Mouse (Mus musculus) midbrain, embryonic 15.5 days (tissue): Measurements from ENCODE around the gene 1700008O03Rik. TPM values are rescaled to one million over a fixed set of nuclear protein-coding genes. Genes with fewer than 3 reads are reported as not detected.

ENCODE experiments used
- ATAC-seq: fragments of 200-750 bp; cut with Nextera tagmentation; replicated peaks from 2 replicates; pipeline ENCODE4 v1.8.0; 2017; ENCODE audit warnings: moderate TSS enrichment
- H3K27ac ChIP-seq: fragments of 300-500 bp; sonication (generic); 2 replicates; pipeline ENCODE4 v1.5.1; 2015; ENCODE audit warnings: mild to moderate bottlenecking, inconsistent platforms
- H3K27me3 ChIP-seq: fragments of 300-500 bp; sonication (generic); replicated peaks from 2 replicates; pipeline ENCODE4 v1.6.1; 2015; ENCODE audit warnings: inconsistent platforms
- H3K36me3 ChIP-seq: fragments of 300-500 bp; sonication (generic); replicated peaks from 2 replicates; pipeline ENCODE4 v1.6.1; 2015; ENCODE audit warnings: inconsistent platforms
- H3K4me1 ChIP-seq: fragments of 300-500 bp; sonication (generic); 2 replicates; pipeline ENCODE4 v1.6.1; 2015; ENCODE audit warnings: inconsistent platforms
- H3K4me2 ChIP-seq: fragments of 300-500 bp; sonication (generic); 2 replicates; pipeline ENCODE4 v1.6.1; 2015; ENCODE audit warnings: inconsistent platforms, mild to moderate bottlenecking, moderate library complexity
- H3K4me3 ChIP-seq: fragments of 300-500 bp; sonication (generic); 2 replicates; pipeline ENCODE4 v1.5.1; 2015; ENCODE audit warnings: mild to moderate bottlenecking, inconsistent platforms
- H3K9ac ChIP-seq: fragments of 300-500 bp; sonication (generic); 2 replicates; pipeline ENCODE4 v1.6.1; 2015; ENCODE audit warnings: mild to moderate bottlenecking, inconsistent platforms
- H3K9me3 ChIP-seq: fragments of 300-500 bp; sonication (generic); 2 replicates; pipeline ENCODE4 v1.6.1; 2016; ENCODE audit warnings: inconsistent platforms
- WGBS: fragments of 180-500 bp; shearing (Covaris S2); methylation state at CpG from one replicate; pipeline ENCODE4 v1.1.7; 2015; ENCODE audit warnings: mixed read lengths; 5-methylcytosine and 5-hydroxymethylcytosine counted together
- polyA plus RNA-seq: library from polyadenylated mRNA; unstranded; fragments of >200 nt; fragmentation: Nextera tagmentation; extraction: Ambion mirVana; gene quantifications from 2 replicates; pipeline ENCODE4 v1.2.1, GENCODE M21; 2015

The 1700008O03Rik gene
- polyA plus RNA-seq, 1 experiment from 2014 or later = 2.1 TPM

DNA sequence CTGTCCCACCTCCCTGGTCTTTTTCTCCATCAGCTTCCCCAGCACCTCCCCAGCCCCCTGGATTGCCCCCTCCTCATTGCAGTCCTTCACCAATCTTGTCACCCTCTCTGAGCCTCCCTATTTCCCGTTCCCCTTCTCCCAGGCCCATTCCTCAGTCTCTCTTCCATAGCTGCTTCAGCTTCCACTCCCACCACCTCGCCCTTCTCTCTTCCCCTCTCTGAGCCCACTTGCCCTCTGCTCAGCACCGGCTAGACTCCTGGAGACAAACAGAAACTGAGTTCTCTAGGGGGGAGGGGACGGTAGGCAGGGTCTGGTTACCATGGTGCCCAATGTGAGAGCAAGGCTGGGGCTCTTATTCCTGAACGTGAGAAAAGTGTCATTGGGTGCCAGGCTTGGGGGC lies 10.9 kb downstream of the 1700008O03Rik start:
- H3K4me3 ChIP-seq = peak overlapping the region; percentile 53
- 1% methylated on average over 5 of the region's 5 CpGs for WGBS
- peaks cover 17% of the 10 kb centered on the region for H3K4me1 ChIP-seq
- no peaks in the 10 kb centered on the region for H3K9me3 ChIP-seq
- ATAC-seq = peak; percentile 38
- peak overlapping the region; percentile 78 for H3K4me2 ChIP-seq
- H3K27me3 ChIP-seq = no peaks in the 10 kb centered on the region
- H3K9ac ChIP-seq = peak overlapping the region; percentile 49
- no peaks in the 10 kb centered on the region for H3K36me3 ChIP-seq
- peak overlapping the region; percentile 65 for H3K27ac ChIP-seq

- peak; percentile 93 for ATAC-seq
- Histone ChIP-seq H3K9me3 (no peaks in the 10 kb centered on the region), H3K27ac (peak overlapping the region; percentile 65), H3K4me1 (peaks cover 17% of the 10 kb centered on the region), H3K4me2 (peak overlapping the region; percentile 78), H3K27me3 (no peaks in the 10 kb centered on the region), H3K9ac (peak overlapping the region; percentile 49), H3K36me3 (no peaks in the 10 kb centered on the region), H3K4me3 (peak overlapping the region; percentile 53)
- under 1% methylated on average over 19 of the region's 19 CpGs for WGBS
These were observed 11.5 kb downstream of the 1700008O03Rik start for GRCm38 (mm10) chr7:44373889-44374652.

- Histone ChIP-seq H3K4me3 (peak overlapping the region; percentile 53), H3K27ac (peak overlapping the region; percentile 27), H3K9me3 (no peaks in the 10 kb centered on the region), H3K4me1 (peaks cover 17% of the 10 kb centered on the region), H3K9ac (0 out of 2 replicates have a peak overlapping the region, but pooled peaks have one; percentile 18), H3K4me2 (peak overlapping the region; percentile 78), H3K27me3 (no peaks in the 10 kb centered on the region), H3K36me3 (no peaks in the 10 kb centered on the region)
- WGBS = 14% methylated on average over 7 of the region's 7 CpGs
- no peak; the same call in 1 of the 2 replicates for ATAC-seq
These were observed 12.2 kb downstream of the 1700008O03Rik start for GRCm38 (mm10) chr7:44373460-44373859.

- no peaks in the 10 kb centered on the region for H3K9me3 ChIP-seq
- no peaks in the 10 kb centered on the region for H3K36me3 ChIP-seq
- no peak overlapping the region for H3K4me2 ChIP-seq
- no peak overlapping the region for H3K27ac ChIP-seq
- WGBS = 91% methylated on average over 8 of the region's 8 CpGs
- H3K4me3 ChIP-seq = no peak overlapping the region
- no peaks in the 10 kb centered on the region for H3K27me3 ChIP-seq
- peaks cover 17% of the 10 kb centered on the region for H3K4me1 ChIP-seq
- H3K9ac ChIP-seq = no peak overlapping the region
- ATAC-seq = no peak
These were observed 12.9 kb downstream of the 1700008O03Rik start for GRCm38 (mm10) chr7:44372678-44373077.

- H3K9ac ChIP-seq = peak overlapping the region; percentile 75
- peaks cover 10% of the 10 kb centered on the region; the same call in 1 of the 2 replicates for H3K27me3 ChIP-seq
- peak overlapping the region; percentile 97 for H3K4me2 ChIP-seq
- H3K9me3 ChIP-seq = no peaks in the 10 kb centered on the region
- peaks cover 37% of the 10 kb centered on the region for H3K4me1 ChIP-seq
- peak overlapping the region; percentile 52 for H3K4me3 ChIP-seq
- H3K36me3 ChIP-seq = 0 out of 2 replicates have a peak, but pooled peaks cover 4% of the 10 kb centered on the region
- H3K27ac ChIP-seq = peak overlapping the region; percentile 95
- peak; percentile 43 for ATAC-seq
- 6% methylated on average over 21 of the region's 21 CpGs for WGBS
These were observed 24.8 kb downstream of the 1700008O03Rik start for GRCm38 (mm10) chr7:44360792-44361301.

DNA sequence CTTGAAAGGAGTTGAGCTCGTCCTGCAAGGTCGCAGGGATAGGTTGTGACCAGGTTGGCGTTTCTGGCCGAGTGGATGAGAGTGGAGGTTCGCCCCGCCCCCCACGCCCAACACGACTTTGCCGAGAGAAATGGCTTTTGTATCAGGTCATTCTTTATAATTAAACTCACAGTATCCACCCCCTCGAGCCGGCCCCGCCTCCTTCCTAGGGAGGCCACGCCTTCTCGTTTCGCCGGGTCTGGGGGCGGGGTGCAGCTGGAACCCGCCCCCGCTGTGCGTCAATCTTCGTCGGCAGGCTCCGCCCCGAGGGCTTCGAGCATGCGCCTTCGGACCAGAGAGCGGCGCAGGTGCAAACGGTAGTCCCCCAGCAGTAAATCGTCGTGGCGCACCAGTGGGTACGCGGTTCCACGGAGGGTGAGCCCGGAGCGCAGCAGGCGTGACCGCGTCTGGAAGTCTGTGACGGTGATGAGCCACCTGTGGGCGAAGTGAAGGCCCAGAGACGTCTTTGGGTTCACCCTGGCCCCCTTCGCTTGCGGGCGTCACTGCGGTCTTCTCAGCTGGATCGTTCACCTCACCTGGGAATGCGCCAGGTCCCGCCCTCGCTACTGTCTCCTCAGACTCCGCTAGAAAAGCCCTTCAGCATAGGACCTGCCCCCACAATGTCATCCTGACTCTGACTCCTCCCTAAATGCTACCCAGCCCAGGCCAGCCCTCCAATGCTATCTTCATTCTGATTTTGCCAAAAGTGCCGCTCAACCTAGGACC lies 25.5 kb downstream of the 1700008O03Rik start:
- 1% methylated on average over 54 of the region's 54 CpGs for WGBS
- Histone ChIP-seq H3K9me3 (no peaks in the 10 kb centered on the region), H3K9ac (peak overlapping the region; percentile 75), H3K27me3 (peaks cover 10% of the 10 kb centered on the region; the same call in 1 of the 2 replicates), H3K36me3 (peaks cover 4% of the 10 kb centered on the region; the same call in 1 of the 2 replicates), H3K27ac (peak overlapping the region; percentile 95), H3K4me1 (peaks cover 37% of the 10 kb centered on the region), H3K4me3 (peak overlapping the region; percentile 52), H3K4me2 (peak overlapping the region; percentile 97)
- ATAC-seq = peak; percentile 84

DNA sequence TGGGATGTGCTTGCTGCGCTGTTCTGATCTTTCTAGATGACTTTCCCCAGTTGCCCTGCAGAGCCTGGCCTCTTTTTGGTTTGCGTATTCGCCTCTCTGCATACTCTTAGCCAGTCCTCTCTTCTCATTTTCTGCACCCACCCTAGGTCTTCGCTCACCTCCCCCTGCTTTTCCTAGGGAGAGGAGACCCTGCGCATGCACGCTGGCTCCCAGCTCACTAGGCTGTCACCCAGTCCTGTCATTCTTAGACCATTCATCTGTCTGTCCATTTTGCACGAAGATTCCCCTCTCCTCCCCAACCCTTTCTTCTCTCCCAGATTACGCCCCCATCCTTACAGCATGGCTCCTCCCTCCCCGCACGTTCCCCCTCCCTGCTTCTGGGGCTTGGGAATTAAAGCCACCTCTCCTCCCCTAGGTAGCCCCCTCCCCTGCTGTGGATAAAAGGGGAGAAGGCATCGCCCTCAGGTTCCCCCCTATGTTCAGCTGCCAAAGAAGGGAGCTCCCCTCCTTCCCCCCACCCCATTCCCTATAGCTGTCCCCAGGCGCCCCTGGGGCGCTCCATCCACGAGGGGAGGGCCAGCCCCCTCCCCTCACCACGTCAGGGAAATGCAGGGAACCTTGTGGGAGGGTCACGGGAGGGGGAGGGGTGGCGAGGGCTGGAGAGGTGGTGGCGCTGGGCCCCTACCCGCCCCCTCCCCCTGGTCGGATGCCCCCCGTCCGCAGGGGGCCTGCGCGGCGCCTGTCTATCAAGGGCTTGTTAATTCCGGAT lies 26.6 kb downstream of the 1700008O03Rik start:
- Histone ChIP-seq H3K4me2 (peak overlapping the region; percentile 97), H3K36me3 (peaks cover 4% of the 10 kb centered on the region; the same call in 1 of the 2 replicates), H3K4me1 (peaks cover 37% of the 10 kb centered on the region), H3K27ac (peak overlapping the region; percentile 95), H3K27me3 (peaks cover 17% of the 10 kb centered on the region), H3K9me3 (no peaks in the 10 kb centered on the region), H3K4me3 (peak overlapping the region; percentile 52), H3K9ac (peak overlapping the region; percentile 57)
- WGBS = 5% methylated on average over 16 of the region's 26 CpGs
- ATAC-seq = peak; percentile 18

- peak overlapping the region; percentile 55 for H3K27ac ChIP-seq
- peaks cover 44% of the 10 kb centered on the region for H3K4me1 ChIP-seq
- H3K4me2 ChIP-seq = peak overlapping the region; percentile 10
- no peak overlapping the region for H3K4me3 ChIP-seq
- H3K9ac ChIP-seq = no peak overlapping the region
- WGBS = 12% methylated on average over 5 of the region's 5 CpGs
- no peaks in the 10 kb centered on the region for H3K9me3 ChIP-seq
- peaks cover 4% of the 10 kb centered on the region; the same call in 1 of the 2 replicates for H3K36me3 ChIP-seq
- peaks cover 25% of the 10 kb centered on the region for H3K27me3 ChIP-seq
- ATAC-seq = no peak
These were observed 27.6 kb downstream of the 1700008O03Rik start for GRCm38 (mm10) chr7:44358012-44358411.

GRCm38 (mm10) chr7:44357531-44357930 lies 28.1 kb downstream of the 1700008O03Rik start:
- Histone ChIP-seq H3K4me3 (no peak overlapping the region), H3K27ac (peak overlapping the region; percentile 55; the same call in 1 of the 2 replicates), H3K9me3 (no peaks in the 10 kb centered on the region), H3K4me1 (peaks cover 49% of the 10 kb centered on the region), H3K4me2 (peak overlapping the region; percentile 20; the same call in 1 of the 2 replicates), H3K36me3 (peaks cover 4% of the 10 kb centered on the region; the same call in 1 of the 2 replicates), H3K9ac (no peak overlapping the region), H3K27me3 (peaks cover 27% of the 10 kb centered on the region)
- ATAC-seq = no peak
- 12% methylated on average over 10 of the region's 10 CpGs for WGBS

DNA sequence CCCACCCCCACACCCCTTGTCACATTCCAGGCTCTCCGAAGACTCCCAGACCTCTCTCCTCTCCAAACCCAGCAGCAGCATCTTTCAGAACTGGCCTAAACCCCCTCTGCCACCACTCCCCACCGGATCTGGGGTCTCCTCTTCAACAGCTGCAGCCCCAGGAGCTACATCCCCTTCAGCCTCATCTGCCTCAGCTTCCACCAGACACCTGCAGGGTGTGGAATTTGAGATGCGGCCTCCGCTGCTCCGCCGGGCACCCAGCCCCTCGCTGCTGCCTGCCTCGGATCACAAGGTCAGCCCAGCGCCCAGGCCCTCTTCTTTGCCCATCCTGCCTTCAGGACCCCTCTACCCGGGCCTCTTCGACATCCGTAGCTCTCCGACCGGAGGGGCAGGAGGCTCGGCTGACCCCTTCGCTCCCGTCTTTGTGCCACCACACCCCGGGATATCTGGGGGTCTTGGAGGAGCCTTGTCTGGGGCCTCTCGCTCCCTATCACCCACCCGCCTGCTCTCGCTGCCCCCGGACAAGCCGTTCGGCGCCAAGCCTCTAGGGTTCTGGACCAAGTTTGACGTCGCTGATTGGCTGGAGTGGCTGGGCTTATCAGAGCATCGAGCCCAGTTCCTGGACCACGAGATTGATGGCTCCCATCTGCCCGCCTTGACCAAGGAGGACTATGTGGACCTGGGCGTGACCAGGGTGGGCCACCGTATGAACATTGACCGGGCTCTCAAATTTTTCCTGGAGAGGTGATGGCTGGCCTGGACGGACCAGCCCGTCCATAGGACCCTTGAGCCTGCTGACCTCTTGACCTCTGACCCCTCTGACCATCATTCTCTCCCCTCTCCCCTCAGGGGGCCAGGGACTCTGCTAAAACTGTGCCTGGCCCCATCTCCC lies 28.8 kb downstream of the 1700008O03Rik start:
- Histone ChIP-seq H3K27me3 (peaks cover 30% of the 10 kb centered on the region), H3K4me2 (peak overlapping the region; percentile 20; the same call in 1 of the 2 replicates), H3K9ac (no peak overlapping the region), H3K36me3 (peaks cover 4% of the 10 kb centered on the region; the same call in 1 of the 2 replicates), H3K9me3 (no peaks in the 10 kb centered on the region), H3K27ac (peak overlapping the region; percentile 55; the same call in 1 of the 2 replicates), H3K4me3 (peak overlapping the region; percentile 7; the same call in 1 of the 2 replicates), H3K4me1 (peaks cover 55% of the 10 kb centered on the region)
- 6% methylated on average over 35 of the region's 35 CpGs for WGBS
- ATAC-seq = no peak
